Mouse (Mus musculus) cerebellum, adult (tissue): Measurements from ENCODE around the gene Cachd1.

Source experiments
- ATAC-seq: cut with Nextera tagmentation; 2 replicates; pipeline ENCODE4 v1.9.2; 2017; ENCODE audit warnings: mild to moderate bottlenecking, moderate library complexity, mixed read lengths; ENCODE audit not compliant: insufficient number of reproducible peaks, low FRiP score, low TSS enrichment

The Cachd1 gene

DNA sequence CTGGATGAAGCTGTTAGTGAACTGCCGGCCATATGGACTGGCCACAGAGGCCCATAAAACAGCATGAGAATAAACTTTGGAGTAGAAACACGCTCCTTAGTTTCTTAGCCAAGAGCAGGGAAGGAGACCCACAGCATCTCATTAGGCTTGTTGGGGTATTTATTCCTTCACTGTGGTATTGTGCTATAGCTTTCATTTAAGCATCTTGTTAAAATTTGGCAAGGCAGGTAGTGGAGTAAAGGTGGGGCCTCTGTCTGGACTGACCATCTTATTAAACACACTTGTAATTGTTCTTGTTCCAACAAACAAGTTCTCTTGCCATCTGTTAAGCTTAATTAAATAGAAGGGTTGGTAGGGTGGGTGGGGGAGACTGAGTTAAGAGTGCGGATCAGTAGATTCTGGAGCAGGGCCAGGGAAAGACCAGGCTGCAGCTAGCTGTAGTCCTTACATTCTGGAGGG is 81.0 kb downstream of the Cachd1 start:
- no peak for ATAC-seq

DNA sequence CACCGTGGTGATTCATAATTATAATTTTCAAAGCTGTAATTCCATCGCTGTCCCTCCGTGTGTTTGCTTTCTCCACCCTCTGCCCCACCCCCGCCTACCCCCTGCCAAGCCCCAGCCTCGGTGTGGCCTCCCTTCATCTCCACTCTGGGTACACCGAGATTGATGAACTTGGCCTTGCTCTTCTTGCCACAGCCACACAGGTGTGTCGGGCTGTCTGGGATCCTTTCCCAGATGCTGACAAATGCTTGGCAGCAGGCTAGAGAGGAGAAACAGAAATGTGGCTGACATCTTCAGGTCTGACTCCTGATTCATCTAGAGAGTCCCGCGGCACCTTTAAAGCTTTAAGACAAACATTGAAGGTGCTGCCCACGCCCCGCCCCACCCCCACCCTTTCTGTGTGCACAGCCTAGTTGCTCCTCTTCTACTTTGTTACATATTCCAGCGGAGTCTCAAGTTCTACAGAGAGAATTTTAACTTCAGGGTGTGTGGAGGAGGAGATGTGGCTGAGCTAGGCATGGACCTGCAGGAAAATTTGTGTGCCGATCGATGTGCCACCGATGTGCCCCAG is 87.5 kb downstream of the Cachd1 start:
- ATAC-seq: no peak

DNA sequence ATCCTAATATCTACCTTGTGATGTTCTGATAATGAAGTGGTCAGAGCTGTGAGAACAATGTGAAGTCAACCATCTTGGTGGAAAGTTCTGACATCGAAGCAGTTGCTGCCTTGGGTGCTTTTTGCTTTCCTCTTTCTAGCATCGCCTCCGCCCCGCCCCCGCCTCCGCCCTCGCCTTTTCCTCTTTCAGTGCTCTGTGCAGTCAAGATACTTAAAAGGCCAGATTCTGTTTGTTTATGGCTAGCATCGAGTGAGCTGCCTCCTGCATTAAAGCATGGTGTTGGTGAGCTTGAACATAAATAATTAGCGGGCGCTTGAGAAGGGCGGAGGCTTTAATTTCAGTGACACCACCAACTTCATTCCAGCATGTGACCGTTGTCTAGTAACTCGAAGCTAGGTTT is 88.9 kb downstream of the Cachd1 start:
- ATAC-seq: no peak

DNA sequence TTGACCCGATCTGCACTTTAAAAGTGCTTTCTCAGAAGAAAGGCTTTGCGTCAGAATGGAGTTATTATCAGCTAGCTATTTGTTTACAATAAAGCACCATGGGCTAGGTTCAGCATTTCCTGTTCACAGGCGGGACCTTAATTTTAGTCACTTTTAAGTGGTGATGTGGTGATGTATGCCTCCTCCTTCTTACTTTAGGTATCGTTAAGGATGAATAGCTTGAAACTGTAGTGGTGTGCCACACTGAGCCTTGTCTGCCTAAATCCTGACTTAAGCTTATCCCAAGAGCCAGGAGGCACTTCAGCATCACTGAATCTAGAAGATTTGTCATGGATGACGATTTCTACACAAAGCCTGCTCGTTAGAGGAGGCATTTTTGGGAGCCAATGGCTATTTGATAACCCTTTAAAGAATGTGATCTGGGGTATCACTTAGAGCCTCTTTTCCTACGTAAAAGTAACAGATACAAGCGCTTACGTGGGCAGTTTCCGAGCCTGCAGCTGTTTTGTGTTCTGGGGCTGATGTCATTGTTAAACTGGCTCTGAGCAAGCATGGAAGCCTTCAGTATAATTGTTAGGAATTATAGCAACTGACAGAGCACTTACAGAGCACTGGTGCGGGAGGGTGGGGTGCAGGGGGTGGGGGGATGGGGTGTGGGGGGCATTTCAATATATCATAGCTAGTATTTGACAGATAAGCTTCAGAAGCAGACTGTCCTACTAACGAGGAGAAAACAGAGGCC is 89.7 kb downstream of the Cachd1 start:
- no peak for ATAC-seq

DNA sequence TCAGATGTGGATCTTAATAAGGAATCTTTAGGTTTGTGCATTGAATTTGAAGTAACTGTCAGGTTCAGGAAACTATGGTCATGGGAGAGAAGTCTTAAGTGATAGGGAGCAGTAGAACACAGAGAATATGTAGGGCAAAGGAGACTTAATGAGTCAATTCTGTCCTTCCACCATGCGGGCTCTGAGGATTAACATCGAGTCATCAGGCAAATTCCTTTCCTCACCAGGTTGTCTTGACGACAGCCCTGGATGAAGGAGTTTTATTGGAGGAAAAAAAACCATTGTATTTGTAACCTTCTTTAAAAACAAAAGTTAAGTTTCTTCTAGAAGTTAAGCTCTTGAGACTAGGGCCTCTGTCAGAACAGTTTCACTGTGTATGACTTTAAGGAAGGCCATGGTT is 100.9 kb downstream of the Cachd1 start:
- no peak for ATAC-seq

DNA sequence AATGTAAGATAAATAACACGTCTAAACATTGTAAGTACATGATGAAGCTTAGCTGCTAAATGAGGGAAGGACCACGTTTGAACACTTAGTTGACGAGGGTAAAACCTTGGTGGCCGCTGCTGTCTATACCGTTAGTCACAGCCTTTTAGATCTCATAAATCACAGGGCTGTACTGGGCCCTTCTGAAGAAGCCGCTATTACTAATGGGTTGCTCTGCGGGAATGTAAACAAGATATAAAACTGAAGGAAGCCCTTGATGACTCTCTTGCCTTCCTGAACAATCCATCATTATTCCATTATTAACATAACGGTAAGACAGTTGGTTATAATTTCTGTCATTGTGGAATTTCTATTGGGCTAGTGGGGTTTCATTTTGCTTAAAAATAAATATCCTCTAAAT is 102.9 kb downstream of the Cachd1 start:
- no peak for ATAC-seq

DNA sequence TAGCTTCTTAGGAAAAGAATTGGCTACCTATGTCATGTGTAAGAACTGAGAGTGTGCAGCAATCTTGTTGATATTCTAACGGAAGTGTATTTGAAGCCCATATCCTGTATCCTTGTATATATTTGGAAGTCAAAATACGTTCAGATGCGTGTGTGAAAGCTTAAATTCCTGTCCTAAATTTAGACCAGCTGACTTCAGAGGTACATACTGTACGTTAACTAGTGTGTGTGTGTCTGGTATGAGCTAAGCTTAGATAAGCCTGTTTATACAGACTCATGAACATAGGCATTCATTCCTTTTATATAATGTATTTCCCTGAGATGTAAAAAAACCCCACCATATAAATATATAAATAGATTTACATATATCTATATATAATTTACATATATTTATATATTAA is 103.6 kb downstream of the Cachd1 start:
- ATAC-seq: no peak

DNA sequence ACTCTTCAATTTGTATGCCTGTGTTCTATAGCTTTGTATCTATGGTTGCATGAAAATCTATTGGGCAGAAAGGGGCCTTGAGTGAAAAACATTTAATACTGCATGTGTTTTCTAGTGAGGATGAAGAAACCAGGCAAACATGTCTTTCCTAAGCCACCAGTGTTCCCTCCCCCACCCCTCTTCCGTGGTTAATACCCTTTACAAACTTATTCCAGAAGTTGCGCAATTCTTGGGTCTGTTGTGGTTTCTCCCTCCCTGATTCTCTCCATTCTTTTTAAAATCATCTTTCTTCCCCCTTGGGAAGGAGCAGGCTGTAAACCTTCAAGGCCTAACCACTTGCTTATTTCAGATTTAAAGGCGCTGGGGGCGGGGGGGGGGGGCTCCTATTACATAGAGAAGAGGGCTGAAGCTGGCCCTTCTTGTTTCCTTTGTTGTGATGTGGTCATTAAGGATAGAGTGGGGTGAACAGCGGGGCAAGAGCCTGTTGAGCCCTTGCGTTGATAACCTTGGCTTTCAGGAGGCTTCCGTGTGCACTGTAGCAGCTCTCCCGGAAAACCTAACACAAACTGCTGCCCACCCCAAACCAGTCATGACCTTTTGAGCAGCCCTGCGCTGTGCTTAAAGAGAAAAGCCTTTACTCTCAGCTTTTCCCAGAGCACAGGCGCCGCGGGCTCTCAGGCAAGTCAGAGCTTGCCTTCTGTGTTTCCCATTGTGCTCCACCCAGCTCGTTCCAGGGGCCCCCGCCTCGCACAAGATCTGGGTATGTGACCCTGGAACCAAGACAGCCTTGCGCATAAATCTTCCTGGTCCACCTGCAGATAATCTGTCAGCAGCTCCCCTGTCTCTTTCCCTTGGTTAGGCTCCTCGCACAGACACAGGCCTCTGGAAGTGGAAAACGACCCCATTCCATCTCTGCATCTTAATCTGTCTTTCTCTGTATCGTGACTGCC is 109.6 kb downstream of the Cachd1 start:
- no peak for ATAC-seq

DNA sequence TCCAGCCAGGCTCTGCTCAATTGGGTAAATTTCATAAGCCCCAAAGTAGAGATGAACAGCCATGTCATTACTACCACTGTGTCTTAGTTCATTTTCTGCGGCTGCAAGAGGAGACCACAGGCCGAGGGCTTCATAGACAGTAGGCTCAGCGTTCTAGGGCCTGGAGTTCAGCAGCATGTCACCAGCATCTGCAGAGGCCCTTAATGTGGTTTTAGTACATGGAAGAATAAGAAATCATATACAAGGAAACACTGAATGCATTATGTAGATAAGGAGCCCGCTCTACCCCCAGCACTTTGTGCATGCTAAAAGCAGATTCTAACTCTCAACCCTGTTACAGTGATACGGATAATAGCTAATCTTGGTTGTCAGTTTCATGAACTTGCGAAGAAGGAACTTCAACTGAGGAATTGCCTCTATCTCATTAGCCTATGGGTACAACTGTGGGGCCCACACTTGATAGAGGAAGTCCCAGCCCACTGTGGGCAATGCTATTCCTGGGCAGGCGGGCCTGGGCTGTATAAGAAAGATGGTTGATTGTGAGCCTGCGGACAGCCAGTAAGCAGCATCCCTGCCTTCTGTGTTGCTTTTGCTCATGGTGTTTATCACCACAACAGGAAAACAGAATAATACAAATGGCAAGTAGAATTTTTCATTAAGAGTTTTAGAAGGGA is 110.4 kb downstream of the Cachd1 start:
- no peak for ATAC-seq

DNA sequence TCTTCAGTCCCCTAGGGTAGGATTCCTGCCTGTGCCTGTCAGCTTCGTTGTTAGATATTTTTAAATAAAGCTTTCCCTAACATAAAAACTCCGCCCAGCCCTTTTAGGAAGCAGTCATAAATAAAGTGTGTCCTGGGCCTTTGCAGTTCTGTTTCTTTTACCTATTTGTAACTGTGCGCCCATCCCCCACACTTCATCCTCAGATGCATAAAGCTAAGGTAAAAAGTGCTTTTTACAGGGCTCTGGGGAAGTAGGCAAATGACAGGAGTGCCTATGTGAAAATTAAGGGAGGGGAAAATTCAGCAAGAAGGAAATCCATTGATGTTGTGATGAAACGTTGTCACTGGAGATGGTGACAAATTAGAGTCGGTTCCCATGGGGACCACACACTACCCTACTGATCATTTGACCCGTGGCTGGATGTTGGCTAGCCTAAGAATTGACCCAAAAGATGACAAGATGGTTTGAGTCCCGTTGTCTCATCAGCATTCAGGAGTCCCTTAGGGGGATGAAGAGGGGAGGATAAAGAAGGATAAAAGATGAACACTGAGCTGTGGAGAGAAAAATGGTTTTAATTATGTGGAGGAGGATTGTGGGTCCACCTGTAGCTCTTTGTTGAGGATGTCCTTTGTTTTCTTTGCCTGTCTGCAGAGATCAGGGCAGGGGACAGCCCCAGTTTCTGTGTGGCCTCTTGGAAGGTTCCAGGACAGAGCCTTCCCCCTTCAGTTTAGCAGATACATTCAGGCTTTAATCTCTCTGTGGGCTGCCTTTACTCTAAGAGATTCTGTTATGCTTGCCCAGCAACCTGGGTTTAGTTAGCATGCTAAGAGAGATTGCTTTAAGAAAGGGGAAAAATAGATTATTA is 113.9 kb downstream of the Cachd1 start:
- ATAC-seq: no peak

DNA sequence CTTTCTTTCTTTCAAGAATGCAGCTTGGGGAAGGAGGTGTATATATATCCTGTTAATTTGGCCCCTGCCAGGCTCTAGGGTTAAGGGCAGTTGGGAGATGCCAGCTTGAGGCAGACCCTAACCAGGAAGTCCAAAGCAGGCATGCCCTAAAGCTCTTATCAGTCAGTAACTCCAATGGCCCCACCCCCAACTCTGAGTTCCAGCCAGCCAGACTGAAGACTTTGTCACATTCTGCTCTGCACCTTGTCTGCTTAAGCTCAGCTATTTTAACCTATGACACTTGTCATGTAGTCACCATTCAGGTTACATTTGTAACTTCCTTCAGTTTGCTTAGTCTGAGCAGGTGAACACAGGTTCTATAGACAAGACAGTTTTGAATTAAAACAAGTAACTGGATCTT is 117.3 kb downstream of the Cachd1 start:
- ATAC-seq: no peak

DNA sequence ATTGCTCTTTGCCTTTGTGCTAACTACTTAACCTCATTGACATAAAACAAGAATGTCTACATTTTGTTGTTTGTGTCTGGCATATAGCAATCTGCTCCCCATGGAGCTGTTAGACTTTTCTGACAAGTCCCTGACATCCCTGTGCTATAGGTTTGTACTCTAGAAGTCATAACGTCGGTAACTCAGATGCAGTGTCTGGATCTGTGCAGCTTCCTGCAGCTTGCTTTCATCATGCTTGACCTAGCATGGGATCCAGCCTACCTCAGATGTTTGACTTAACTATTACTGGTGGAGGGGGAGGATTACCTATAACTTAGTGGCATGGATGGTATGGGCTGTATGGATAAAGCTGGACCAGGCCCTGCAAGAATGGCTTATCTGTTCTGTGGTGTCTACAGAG is 117.7 kb downstream of the Cachd1 start:
- no peak for ATAC-seq

DNA sequence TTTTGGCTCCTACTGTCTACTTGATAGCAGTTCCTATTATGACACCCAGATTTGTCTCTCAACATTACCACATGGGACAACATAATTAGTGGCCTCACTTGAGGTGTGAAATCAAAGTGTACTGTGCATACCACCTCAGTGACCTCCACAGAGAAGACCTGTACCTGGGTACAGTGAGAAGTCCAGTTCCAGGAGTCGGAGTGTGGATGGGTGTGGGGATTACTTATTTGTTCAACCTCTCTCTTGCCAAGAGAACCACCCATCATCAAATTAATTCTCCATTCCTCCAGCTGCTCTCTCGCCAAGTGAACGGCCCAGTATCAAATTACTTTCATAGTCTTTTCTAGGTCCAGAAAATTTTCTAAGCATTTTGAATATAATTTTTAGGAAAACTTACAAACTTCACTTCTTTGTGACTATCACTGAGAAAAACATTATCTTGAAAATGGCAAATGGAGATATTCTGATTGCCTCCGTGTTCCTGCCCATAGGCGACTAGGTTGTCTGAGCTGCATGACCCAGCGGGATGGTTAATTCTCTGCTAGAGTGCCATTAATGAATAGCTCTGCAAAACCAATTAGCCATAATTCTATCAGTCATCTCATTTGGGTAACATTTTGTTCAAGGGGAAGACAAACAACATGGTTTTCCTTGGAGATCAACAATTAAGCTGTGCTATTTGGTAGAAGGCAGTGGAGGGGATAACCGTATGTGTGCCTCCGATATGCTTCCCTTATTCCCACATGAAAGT is 120.0 kb downstream of the Cachd1 start:
- no peak for ATAC-seq

DNA sequence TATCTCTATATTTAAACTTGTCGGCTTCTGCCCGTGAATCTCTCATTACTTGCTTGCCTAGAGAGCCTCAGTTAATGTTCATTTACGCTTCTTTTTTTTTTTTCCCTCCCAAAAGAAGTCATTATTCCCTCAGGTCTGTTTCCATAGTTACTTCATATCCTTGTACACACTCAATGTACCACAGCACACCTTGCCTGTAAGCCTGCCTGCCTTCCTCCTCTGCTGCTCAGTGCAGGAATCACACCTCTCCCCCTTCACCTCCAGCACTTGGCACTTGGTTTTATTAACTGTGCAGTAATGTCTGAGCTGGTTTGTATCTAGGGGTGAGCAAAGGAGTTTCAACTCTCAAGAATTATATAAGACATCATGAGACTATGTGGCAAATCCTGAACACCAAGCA is 121.5 kb downstream of the Cachd1 start:
- ATAC-seq: no peak

DNA sequence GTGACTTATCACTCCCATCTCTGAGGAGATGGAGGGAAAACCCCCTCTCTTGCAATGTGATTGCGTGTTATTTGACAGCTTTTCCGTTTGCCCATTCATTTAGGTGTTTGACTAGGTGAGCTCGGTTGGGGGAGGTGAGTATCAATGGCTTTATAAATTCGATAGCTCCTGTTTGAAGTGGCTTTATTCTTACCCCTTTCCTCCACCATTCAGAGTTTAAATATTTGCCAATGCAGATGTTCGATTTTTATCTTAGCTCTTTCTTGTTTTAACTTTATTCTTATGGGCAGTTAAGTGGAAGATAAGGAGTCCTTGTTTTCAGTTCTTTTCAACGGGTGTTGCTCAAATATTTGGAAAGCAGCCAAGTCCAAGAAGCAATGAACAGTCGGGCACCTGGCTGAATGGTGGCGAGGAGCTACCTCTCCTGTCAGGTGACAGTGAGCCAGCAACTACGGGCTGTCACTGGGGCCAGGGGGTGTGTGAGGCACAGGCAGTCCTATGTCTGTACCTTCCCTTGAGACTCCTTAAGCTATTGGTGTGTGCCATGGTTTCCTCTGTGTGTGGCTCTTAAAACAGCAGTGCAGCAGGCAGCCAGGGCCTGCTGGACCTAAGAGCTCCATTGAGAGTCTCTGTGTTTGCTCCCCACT is 133.3 kb downstream of the Cachd1 start:
- ATAC-seq: no peak

DNA sequence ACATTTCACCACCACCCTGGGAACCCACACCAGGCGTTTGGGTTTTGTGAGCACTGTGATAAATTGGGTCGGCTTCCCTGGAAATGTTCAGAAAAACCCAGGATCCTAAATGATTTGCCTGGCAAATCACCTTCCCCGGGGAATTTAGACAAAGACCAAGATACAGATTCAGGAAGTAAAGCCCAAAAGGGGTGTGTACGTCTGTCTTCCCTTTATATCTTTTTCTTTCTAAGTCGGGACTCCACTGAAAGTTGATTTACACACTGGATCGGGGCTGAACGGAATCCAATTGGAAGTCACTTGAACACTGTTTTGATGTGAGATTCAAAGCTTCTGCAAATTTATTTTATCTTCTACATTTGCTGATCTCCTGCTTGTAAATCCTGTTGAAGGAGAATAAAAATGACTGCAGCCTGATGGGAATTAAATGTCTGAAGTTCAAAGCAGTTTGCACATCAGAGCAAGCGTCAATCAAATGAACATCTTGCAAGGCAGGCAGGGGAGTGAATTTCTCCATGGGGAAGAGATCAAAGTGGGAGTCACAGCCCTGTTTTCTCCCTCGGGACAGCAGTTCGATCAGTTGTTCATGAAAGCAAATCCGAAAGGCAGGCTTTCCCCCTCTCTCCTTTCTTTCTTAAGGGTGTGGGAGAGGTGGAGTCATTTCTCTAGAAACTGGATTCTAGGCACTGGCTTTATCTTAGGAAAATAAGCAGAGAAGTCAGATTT is 134.3 kb downstream of the Cachd1 start:
- ATAC-seq: no peak

DNA sequence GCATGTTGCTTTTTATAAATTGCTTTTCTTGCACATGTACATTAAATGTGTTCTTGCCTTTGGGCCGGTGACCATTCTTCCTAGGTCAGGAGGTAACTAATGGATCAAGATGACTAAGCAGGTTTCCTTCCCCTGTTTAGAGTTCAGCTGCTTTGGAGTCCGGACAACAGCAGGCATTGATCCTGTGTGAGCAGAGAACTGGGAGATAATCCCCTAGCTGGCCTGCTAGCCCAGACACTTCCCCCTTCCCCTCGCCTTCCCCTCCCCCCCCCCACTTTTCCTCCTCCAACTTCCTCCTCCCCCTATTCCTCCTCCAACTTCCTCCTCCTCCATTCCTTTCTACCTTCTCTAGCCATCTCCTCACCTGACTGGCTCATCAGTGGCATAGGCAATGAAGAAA is 135.2 kb downstream of the Cachd1 start:
- no peak for ATAC-seq

DNA sequence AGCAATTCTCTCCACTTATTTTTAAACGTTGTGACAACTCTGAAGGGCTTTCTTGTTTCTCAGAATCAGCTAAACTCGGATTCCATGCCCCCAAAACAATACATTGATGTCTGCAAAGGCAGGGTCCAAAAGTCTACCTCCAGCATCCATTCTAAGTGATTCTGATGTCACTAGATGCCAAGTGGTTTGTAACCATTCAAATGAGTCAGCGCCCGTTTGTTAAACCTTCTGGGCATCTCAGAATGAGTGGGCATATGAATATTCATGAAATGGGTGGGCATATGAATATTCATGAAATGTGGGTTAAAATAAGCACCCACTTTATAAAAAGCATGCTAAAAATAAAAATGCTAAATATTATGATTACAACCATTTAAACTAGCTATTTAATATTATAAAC is 137.2 kb downstream of the Cachd1 start:
- no peak for ATAC-seq
